Mouse (Mus musculus) olfactory bulb, adult 2 months (tissue): Measurements from ENCODE around the gene Brd1. TPM values are rescaled to one million over a fixed set of nuclear protein-coding genes. Genes with fewer than 3 reads are reported as not detected.
A peak's percentile ranks its signal among the peaks of the same experiment; 100 is the strongest.

Experiments
- H3K27ac ChIP-seq: fragments of 200-500 bp; 2 replicates; pipeline ENCODE4 v1.5.1; 2012; ENCODE audit warnings: low read depth, low read length; ENCODE audit not compliant: insufficient read depth
- H3K4me1 ChIP-seq: fragments of 200-500 bp; 2 replicates; pipeline ENCODE4 v1.6.1; 2012; ENCODE audit warnings: low read length; ENCODE audit not compliant: control insufficient read depth, insufficient read depth
- H3K4me3 ChIP-seq: fragments of 200-500 bp; 2 replicates; pipeline ENCODE4 v1.5.1; 2012; ENCODE audit warnings: mild to moderate bottlenecking, low read depth, low read length, moderate library complexity; ENCODE audit not compliant: insufficient read depth
- CTCF ChIP-seq: fragments of 200-500 bp; IDR thresholded peaks from 2 replicates; pipeline ENCODE4 v1.5.1; 2012; ENCODE audit warnings: low read depth, mild to moderate bottlenecking, low read length, moderate library complexity; ENCODE audit not compliant: insufficient read depth
- POLR2A ChIP-seq: fragments of 200-500 bp; IDR thresholded peaks from 2 replicates; pipeline ENCODE4 v1.6.1; 2012; ENCODE audit warnings: mild to moderate bottlenecking, low read depth, low read length, moderate library complexity; ENCODE audit not compliant: insufficient read depth
- WGBS: fragments of 180-500 bp; shearing (Covaris S2); methylation state at CpG from one replicate; pipeline ENCODE4 v1.1.7; 2018; 5-methylcytosine and 5-hydroxymethylcytosine counted together
- polyA plus RNA-seq: library from polyadenylated mRNA; stranded (reverse); fragments of >200 nt; gene quantifications from 2 replicates; pipeline ENCODE4 v1.2.4, GENCODE M21; 2012; ENCODE audit warnings: low replicate concordance; ENCODE audit not compliant: missing spikeins, insufficient read depth, insufficient read length

Brd1 gene
- polyA plus RNA-seq, 1 experiment: 206 TPM

- WGBS: 89% methylated on average over 5 of the region's 5 CpGs
- no peak overlapping the region for H3K4me3 ChIP-seq
- TF ChIP-seq POLR2A (no peak), CTCF (no peak)
- H3K27ac ChIP-seq: no peak overlapping the region
- H3K4me1 ChIP-seq: peaks cover 4% of the 10 kb centered on the region; the same call in 1 of the 2 replicates
These were observed 58.0 kb downstream of the Brd1 start for GRCm38 (mm10) chr15:88675998-88676397.

DNA sequence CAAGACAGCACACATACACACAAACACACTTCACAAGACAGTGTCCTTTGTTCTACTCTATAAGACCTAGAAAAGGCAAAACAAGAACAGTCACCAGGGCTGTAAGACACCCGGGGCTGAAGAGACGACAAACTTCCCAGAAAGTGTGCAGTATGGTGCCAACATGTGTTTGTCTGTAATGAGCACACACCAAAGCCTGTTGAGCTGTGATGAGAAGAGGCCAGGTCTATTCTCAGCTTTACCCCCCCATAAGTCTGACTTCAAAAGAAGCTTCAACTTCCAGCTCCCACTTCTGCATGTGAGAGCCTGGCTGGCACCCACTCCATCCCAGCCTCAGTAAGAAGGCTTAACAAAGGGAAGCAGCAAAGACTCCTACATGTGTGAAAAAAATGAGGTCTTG is 65.3 kb downstream of the Brd1 start:
- WGBS: 78% methylated on average over 2 of the region's 2 CpGs
- no peak overlapping the region for H3K4me3 ChIP-seq
- no peaks in the 10 kb centered on the region for H3K4me1 ChIP-seq
- TF ChIP-seq POLR2A (no peak), CTCF (no peak)
- H3K27ac ChIP-seq: no peak overlapping the region

DNA sequence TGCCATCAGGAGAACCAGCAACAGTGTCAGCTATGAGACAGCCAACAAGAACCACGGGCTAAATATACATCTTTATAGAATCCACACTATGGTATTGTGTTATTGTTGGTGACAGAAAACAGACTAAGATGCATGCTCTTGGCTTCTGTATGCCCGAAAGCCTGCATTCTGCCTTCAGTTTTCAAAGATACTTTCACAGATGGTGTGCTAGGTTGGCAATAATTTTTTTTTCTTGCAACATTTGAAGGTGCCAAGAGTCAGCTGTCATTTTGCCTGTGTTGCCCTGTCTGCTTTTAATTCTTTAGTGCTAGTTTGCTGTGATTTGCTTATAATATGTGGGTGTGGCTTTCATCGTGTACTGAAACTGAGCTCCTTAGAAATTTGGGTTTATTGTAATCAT is 66.4 kb downstream of the Brd1 start:
- H3K27ac ChIP-seq: no peak overlapping the region
- H3K4me1 ChIP-seq: no peaks in the 10 kb centered on the region
- WGBS: 66% methylated on average over 3 of the region's 3 CpGs
- TF ChIP-seq POLR2A: no peak
- TF ChIP-seq CTCF: no peak
- H3K4me3 ChIP-seq: no peak overlapping the region

- H3K4me3 ChIP-seq: no peak overlapping the region
- WGBS: 63% methylated on average over 4 of the region's 4 CpGs
- TF ChIP-seq POLR2A (no peak), CTCF (no peak)
- H3K4me1 ChIP-seq: peaks cover 4% of the 10 kb centered on the region; the same call in 1 of the 2 replicates
- no peak overlapping the region for H3K27ac ChIP-seq
These were observed 68.2 kb downstream of the Brd1 start for GRCm38 (mm10) chr15:88665846-88666245.

GRCm38 (mm10) chr15:88663041-88663440 is 71.0 kb downstream of the Brd1 start:
- peaks cover 7% of the 10 kb centered on the region; the same call in 1 of the 2 replicates for H3K4me1 ChIP-seq
- TF ChIP-seq CTCF (no peak), POLR2A (no peak)
- no peak overlapping the region for H3K27ac ChIP-seq
- 42% methylated on average over 11 of the region's 11 CpGs for WGBS
- no peak overlapping the region for H3K4me3 ChIP-seq

GRCm38 (mm10) chr15:88662111-88662850 is 71.8 kb downstream of the Brd1 start:
- 0 out of 2 replicates have a peak overlapping the region, but pooled peaks have one; percentile 1 for H3K4me3 ChIP-seq
- H3K4me1 ChIP-seq: peaks cover 7% of the 10 kb centered on the region; the same call in 1 of the 2 replicates
- peak; percentile 71; the same call in 1 of the 2 replicates for TF ChIP-seq CTCF
- TF ChIP-seq POLR2A: no peak
- no peak overlapping the region for H3K27ac ChIP-seq
- WGBS: 9% methylated on average over 22 of the region's 22 CpGs

DNA sequence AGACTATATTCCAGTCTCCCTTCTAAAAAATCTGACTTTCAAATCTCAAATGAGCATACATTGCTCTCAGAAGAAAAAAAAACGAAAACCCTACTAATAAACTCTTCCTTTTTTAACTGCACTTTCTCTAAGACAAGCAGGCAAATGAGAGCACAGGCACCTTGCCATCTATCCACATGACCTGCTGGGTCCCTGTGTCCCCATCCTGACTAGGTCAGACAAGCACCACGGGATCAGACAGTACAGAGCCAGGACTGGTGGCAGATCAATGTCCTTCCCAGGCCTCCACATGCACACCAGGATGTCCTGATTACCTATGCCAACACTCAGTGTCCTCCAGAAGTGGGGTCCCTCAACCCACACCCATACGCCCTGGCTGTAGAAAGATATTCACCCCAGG is 72.4 kb downstream of the Brd1 start:
- TF ChIP-seq CTCF (no peak), POLR2A (no peak)
- 69% methylated on average over 3 of the region's 3 CpGs for WGBS
- H3K4me1 ChIP-seq: peaks cover 7% of the 10 kb centered on the region; the same call in 1 of the 2 replicates
- H3K4me3 ChIP-seq: no peak overlapping the region
- no peak overlapping the region for H3K27ac ChIP-seq

DNA sequence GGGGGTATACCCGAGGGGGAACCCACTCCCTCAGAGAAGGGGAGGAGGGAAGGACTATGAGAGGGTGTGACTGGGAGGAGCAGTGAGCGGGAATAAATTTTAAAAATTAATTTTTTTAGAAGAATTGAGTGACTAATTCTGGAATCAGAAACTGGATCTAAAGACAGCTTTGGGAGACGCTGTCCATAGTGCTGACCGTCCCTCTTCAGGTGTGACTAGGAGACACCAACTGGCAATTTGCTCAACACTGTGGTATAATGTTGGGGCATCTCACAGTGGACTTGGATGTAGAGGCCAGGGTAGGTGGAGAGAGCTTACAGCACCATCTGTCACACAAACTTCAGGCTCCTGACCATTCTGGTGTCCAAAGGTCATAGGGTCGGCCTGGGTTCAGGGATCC is 82.0 kb downstream of the Brd1 start:
- no peak for TF ChIP-seq CTCF
- no peak for TF ChIP-seq POLR2A
- H3K4me1 ChIP-seq: peaks cover 2% of the 10 kb centered on the region; the same call in 1 of the 2 replicates
- H3K4me3 ChIP-seq: no peak overlapping the region
- H3K27ac ChIP-seq: no peak overlapping the region
- 77% methylated on average over 5 of the region's 5 CpGs for WGBS

DNA sequence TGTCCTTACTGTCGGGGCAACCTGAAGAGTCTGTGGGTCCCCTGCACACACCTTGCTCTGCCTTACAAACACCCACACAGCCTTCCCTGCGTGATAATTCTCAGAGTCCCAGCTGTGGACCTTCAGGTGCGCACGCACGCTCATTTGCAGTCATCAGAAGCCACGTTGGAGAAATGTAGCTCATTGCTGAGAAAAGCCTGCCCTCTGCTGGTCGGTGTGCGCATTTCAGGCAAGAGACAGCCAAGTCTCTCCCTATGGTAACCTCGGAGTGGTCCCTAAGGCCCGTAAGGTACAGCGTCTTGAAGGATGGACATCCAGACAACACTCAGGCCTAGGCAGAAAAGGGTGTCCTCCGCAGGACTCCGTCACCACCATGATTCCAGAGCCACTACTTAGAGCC is 83.0 kb downstream of the Brd1 start:
- Histone ChIP-seq H3K4me1 (peaks cover 2% of the 10 kb centered on the region; the same call in 1 of the 2 replicates), H3K4me3 (no peak overlapping the region), H3K27ac (no peak overlapping the region)
- TF ChIP-seq CTCF (peak; percentile 89), POLR2A (no peak)
- 14% methylated on average over 13 of the region's 13 CpGs for WGBS

Other genes starting within 250 kb of the Brd1 start
- gene Zdhhc25, start 133.9 kb downstream of the Brd1 start, polyA plus RNA-seq: not detected in 2 replicates
- not detected in 2 replicates for gene Zbed4, start 17.4 kb upstream of the Brd1 start, polyA plus RNA-seq
- not detected in 2 replicates for gene Alg12, start 85.1 kb upstream of the Brd1 start, polyA plus RNA-seq
- gene Creld2, start 85.4 kb upstream of the Brd1 start, polyA plus RNA-seq: not detected in 2 replicates
- gene Pim3, start 128.0 kb upstream of the Brd1 start, polyA plus RNA-seq: not detected in 2 replicates
- gene Ttll8, start 220.2 kb upstream of the Brd1 start, polyA plus RNA-seq: not detected in 2 replicates
- gene Mlc1, start 244.8 kb upstream of the Brd1 start, polyA plus RNA-seq: not detected in 2 replicates
- not detected in 2 replicates for gene Mov10l1, start 248.7 kb upstream of the Brd1 start, polyA plus RNA-seq